Mouse (Mus musculus): ENCODE data around the gene Bpifb2.

Bpifb2 gene

DNA sequence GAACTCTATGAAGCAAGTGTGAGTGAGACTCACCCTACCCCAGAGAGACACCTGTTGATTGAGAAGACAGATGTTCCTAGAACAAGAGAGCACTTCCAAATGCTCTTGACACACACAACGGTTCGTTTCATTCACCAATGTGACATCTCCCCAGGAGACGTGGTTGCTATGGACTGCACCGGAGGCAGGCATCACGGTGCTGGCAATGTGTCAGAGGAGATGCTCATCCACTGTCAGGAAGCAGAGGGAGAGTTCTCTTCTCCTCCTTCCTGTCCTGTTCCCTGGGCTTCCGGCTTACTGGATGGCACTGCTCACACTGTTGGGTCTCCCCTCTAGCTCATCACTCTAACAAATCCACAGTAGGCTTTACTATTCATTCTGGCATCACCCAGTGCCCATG lies 58.5 kb downstream of the Bpifb2 start:
- no peak for DNase-seq (ENCODE audit: low spot score)

- no peak for DNase-seq (ENCODE audit: low spot score)
These were observed 60.5 kb downstream of the Bpifb2 start for GRCm38 (mm10) chr2:153935348-153935747.

GRCm38 (mm10) chr2:153937843-153938242 lies 63.0 kb downstream of the Bpifb2 start, which contains the start of gene Bpifb4:
Gene Bpifb4 (plus strand): TSS chr2:153938212.
- no peak for DNase-seq (ENCODE audit: low spot score)

DNA sequence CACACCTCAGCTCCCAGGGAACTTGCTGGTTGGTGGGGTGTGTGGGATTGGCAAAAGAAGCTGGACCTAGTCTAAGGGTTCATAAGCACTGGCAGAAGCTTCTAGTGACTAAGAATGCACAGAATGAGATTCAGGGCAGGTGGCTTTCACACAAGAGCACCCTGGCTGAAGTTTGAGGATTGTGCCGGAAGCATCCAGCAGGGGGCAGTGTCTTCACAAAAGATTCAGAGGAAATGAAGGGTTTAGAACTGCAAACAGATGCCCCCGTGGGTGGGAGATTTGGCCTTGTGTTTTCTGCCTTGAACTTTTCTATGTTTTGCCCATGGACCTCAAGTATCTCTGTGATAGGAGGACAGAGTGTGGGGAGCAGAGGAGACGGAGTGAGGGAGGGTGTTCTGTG lies 68.7 kb downstream of the Bpifb2 start:
- DNase-seq (ENCODE audit: low spot score), result peak; percentile 11

DNA sequence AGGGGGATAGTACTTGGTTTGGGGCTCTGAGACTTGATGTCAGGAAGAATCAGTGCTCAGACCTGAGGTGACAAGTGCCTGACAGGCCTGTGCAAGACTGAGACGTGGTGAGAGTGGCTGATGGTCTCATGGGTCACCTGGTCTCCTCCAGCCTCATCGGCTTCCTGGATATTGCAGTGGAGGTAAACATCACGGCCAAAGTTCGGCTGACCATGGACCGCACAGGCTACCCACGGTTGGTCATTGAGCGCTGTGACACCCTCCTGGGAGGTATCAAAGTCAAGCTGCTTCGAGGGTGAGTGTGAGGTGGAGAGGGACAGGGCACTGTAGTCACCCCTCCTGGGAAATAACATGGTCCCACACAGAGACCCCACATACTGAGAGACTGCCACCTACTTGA lies 69.7 kb downstream of the Bpifb2 start:
- no peak for DNase-seq (ENCODE audit: low spot score)

All from yolk sac, embryonic 10.5 days (tissue).